ENCODE assay signal across 23 mouse cellular contexts in the genomic region with DNA sequence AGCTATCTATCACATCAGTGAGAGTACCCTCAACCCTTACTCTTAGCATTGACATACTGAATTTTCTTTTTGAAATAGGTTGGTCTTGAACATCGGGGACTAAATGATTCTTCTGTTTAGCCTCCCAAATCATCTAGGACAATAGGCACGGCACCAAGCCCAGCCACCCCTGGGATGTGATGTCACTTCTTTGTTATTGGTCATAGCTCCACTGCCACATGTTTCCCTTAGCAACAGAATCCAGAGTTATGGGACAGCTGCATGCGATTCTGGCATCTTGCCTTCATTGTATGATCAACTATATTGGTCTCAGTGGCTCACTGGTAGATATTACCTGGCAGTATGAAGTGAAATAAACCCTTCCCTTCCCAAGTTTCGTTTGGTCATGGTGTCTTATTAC. TPM values are rescaled to one million over a fixed set of nuclear protein-coding genes. Genes with fewer than 3 reads are reported as not detected.
"Had no signal": no experiment of that assay in that cellular context is flagged by ENCODE, and none has a peak within 500 bp of the region (broad histone marks: within the 10 kb centered on the region; RNA-seq: fewer than 3 reads in every experiment).

No protein-coding gene starts in this region.

- H3K27ac ChIP-seq: kidney, postnatal 0 days; limb, embryonic 12.5 days; liver, embryonic 13.5 days; lung, embryonic 15.5 days; macrophage; midbrain, embryonic 12.5 days; neural tube, embryonic 13.5 days had no signal

- DNase-seq: kidney, postnatal 36 days; layer of hippocampus, adult 9-11 months; layer of hippocampus, postnatal 36 days; liver; liver, embryonic 13.5 days; liver, postnatal 0 days; lung, postnatal 14 days; retina, postnatal 1 day; right cerebral cortex, postnatal 4 days; spleen, adult 18-20 months; thymus, adult 18-20 months; thymus, postnatal 14 days had no signal

- H3K9me3 ChIP-seq: liver, embryonic 13.5 days; lung, embryonic 15.5 days; midbrain, embryonic 12.5 days; neural tube, embryonic 13.5 days had no signal

- H3K27me3 ChIP-seq: limb, embryonic 12.5 days; liver, embryonic 13.5 days; lung, embryonic 15.5 days; megakaryocyte, embryonic 14.5 days; midbrain, embryonic 12.5 days; neural tube, embryonic 13.5 days had no signal

- H3K36me3 ChIP-seq: limb, embryonic 12.5 days; liver, embryonic 13.5 days; lung, embryonic 15.5 days; midbrain, embryonic 12.5 days; neural tube, embryonic 13.5 days had no signal

- H3K4me1 ChIP-seq: limb, embryonic 12.5 days; lung, embryonic 15.5 days; midbrain, embryonic 12.5 days; neural tube, embryonic 13.5 days had no signal

- H3K9ac ChIP-seq: limb, embryonic 12.5 days; liver, embryonic 13.5 days; liver, postnatal 0 days; lung, embryonic 15.5 days; midbrain, embryonic 12.5 days; neural tube, embryonic 13.5 days had no signal

- H3K4me3 ChIP-seq: limb, embryonic 12.5 days; liver, embryonic 13.5 days; lung, embryonic 15.5 days; megakaryocyte, embryonic 14.5 days; midbrain, embryonic 12.5 days; neural tube, embryonic 13.5 days had no signal

- H3K4me2 ChIP-seq: limb, embryonic 12.5 days; liver, embryonic 13.5 days; lung, embryonic 15.5 days; midbrain, embryonic 12.5 days; neural tube, embryonic 13.5 days had no signal

- ATAC-seq: liver, postnatal 0 days; midbrain, embryonic 16.5 days had no signal

RNA-seq across cellular contexts. Expression of gene Olfr211, which starts 48.4 kb away (rescaled TPM):
- total RNA-seq: layer of hippocampus, adult 18-20 months; layer of hippocampus, postnatal 36 days; left cerebral cortex, postnatal 36 days had no signal
- polyA plus RNA-seq: kidney, postnatal 0 days; limb, embryonic 12.5 days; liver, embryonic 13.5 days; liver, postnatal 0 days; lung, embryonic 15.5 days; macrophage; midbrain, embryonic 12.5 days; midbrain, embryonic 16.5 days; neural tube, embryonic 13.5 days; stomach, embryonic 14.5 days had no signal
